Mouse (Mus musculus) spleen, adult 2 months (tissue): Measurements from ENCODE around the gene Slc18a2. TPM values are rescaled to one million over a fixed set of nuclear protein-coding genes. Genes with fewer than 3 reads are reported as not detected.

Experiments
- DNase-seq, 2 experiments: peaks; one replicate each; pipeline versions ENCODE4 v3.0.0 to v3.0.0-alpha.2; 2012 to 2021; ENCODE audit warnings: low spot score in 2 of 2, low read depth in 1 of 2
- H3K27ac ChIP-seq: fragments of 200-500 bp; 2 replicates; pipeline ENCODE4 v1.5.1; 2012; ENCODE audit warnings: low read length, inconsistent platforms; ENCODE audit not compliant: insufficient read depth
- H3K27me3 ChIP-seq: fragments of 200-500 bp; 2 replicates; pipeline ENCODE4 v1.6.1; 2012; ENCODE audit warnings: mild to moderate bottlenecking, moderate library complexity, low read length, inconsistent platforms; ENCODE audit not compliant: control insufficient read depth, insufficient read depth
- H3K36me3 ChIP-seq: fragments of 200-500 bp; 2 replicates; pipeline ENCODE4 v1.6.1; 2012; ENCODE audit warnings: mild to moderate bottlenecking, low read length, inconsistent platforms; ENCODE audit not compliant: control insufficient read depth, insufficient read depth
- H3K4me1 ChIP-seq: fragments of 200-500 bp; 2 replicates; pipeline ENCODE4 v1.6.1; 2011; ENCODE audit warnings: inconsistent platforms; ENCODE audit not compliant: control insufficient read depth, insufficient read depth, insufficient read length
- H3K4me3 ChIP-seq: fragments of 200-500 bp; 2 replicates; pipeline ENCODE4 v1.5.1; 2011; ENCODE audit warnings: mild to moderate bottlenecking, inconsistent platforms; ENCODE audit not compliant: insufficient read depth, insufficient read length; ENCODE audit errors: extremely low read depth
- CTCF ChIP-seq: fragments of 200-500 bp; IDR thresholded peaks from 2 replicates; pipeline ENCODE4 v1.5.1; 2011; ENCODE audit warnings: mild to moderate bottlenecking, inconsistent platforms; ENCODE audit not compliant: insufficient read depth, insufficient read length, insufficient replicate concordance; ENCODE audit errors: extremely low read depth
- POLR2A ChIP-seq: fragments of 200-500 bp; IDR thresholded peaks from 2 replicates; pipeline ENCODE4 v1.6.1; 2011; ENCODE audit warnings: low read depth, low read length, inconsistent platforms
- WGBS: fragments of 180-500 bp; shearing (Covaris S2); methylation state at CpG from one replicate; pipeline ENCODE4 v1.1.7; 2018; 5-methylcytosine and 5-hydroxymethylcytosine counted together
- polyA plus RNA-seq: library from polyadenylated mRNA; depleted of rRNA; stranded (reverse); fragments of >200 nt; gene quantifications from 2 replicates; pipeline ENCODE4 v1.2.3, GENCODE M21; 2012

The Slc18a2 gene
- polyA plus RNA-seq, 1 experiment: 0.65 TPM

DNA sequence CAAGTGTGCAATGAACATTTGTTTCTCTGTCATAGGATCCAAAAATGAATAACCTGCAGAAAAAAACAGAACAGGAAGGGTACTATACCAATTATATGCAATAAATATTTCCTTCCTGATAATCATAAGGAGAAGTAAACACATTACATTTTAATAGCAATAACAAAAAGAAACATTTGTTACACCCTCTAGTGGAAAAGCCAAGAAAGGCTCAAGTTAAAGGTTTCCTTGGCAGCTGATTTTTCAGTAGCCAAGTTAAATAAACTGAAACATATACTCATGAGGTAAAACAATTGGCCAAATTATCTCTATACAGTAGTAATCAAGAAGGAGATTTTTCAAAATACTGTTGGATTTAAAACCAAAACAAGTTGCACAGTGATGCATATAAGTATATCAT lies 54.6 kb downstream of the Slc18a2 start:
- H3K27ac ChIP-seq: no peak overlapping the region
- no peaks in the 10 kb centered on the region for H3K4me1 ChIP-seq
- no peaks in the 10 kb centered on the region for H3K27me3 ChIP-seq
- H3K4me3 ChIP-seq: no peak overlapping the region
- H3K36me3 ChIP-seq: peaks cover 6% of the 10 kb centered on the region; the same call in 1 of the 2 replicates
- TF ChIP-seq CTCF (no peak), POLR2A (no peak)
- DNase-seq: no peak

DNA sequence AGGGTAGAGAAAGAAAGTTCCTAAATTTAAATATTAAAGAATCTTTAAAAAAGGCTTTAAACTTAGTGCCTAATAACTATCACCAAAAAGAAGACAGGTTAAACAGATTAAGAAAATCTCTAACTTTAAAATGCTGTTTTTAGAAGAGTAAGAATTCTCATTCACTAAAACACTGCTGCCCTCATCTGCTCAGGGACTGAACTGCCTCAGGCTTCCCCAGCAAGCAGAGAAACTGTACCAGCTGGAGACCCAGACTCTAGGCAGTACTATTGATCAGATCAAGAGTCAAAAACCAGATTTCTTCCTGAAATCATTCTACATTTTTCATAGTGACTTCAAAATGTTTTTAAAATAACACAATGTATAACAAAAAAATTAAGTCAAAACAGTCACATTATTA lies 55.9 kb downstream of the Slc18a2 start:
- H3K27me3 ChIP-seq: no peaks in the 10 kb centered on the region
- H3K4me3 ChIP-seq: no peak overlapping the region
- DNase-seq: peak in 1 of 2 experiments; percentile 6
- H3K36me3 ChIP-seq: peaks cover 5% of the 10 kb centered on the region; the same call in 1 of the 2 replicates
- TF ChIP-seq POLR2A (no peak), CTCF (peak; percentile 11; the same call in 1 of the 2 replicates)
- H3K27ac ChIP-seq: no peak overlapping the region
- no peaks in the 10 kb centered on the region for H3K4me1 ChIP-seq

DNA sequence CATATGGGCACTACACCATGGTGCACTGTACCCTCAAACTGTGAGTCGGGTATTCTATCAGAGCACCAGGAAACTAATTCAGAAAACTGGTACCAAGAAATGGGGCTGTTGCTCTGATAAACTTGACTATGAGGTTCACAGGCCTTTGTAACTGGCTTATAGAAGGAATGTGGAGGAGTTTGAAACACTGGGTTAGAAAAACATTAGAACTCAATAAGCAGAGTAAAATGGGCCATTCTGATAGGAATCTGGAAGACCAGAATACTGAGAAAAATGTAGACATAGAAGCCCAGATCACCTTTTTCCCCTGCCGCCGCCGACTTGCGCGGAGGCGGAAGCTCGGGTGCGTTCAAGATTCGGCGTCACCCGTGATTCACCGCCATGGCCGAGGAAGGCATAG lies 61.3 kb downstream of the Slc18a2 start, which contains the start of gene Rps12-ps3:
Rps12-ps3 (plus strand) TSS at position 301 of the 400 bp plus-strand sequence.
- Histone ChIP-seq H3K36me3 (peaks cover 3% of the 10 kb centered on the region; the same call in 1 of the 2 replicates), H3K27ac (no peak within 1 kb of the TSS), H3K4me1 (no peaks in the 10 kb centered on the region), H3K27me3 (no peaks in the 10 kb centered on the region), H3K4me3 (no peak within 1 kb of the TSS)
- 97% methylated on average over 10 of the region's 14 CpGs for WGBS
- no peak for DNase-seq
- TF ChIP-seq CTCF: no peak
- no peak for TF ChIP-seq POLR2A

DNA sequence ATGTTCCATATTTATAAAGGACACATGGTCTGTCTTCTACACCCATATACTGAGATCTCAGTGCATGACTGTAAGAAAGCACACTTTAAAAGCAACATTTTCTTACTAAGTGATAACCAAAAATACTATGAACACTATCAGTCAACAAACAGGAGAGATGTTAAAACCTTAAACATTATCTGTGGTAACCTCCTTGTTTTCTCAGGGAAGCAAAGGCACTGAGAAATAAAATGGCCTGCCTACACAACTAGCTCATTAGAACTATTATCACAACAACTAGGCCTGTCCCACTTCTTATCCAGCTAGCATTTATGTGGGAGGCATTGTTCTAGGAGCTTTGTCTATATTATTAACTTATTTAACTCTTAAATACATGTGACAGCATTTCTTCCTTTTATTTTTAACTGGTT lies 70.1 kb downstream of the Slc18a2 start:
- no peak overlapping the region for H3K27ac ChIP-seq
- no peak for DNase-seq
- H3K27me3 ChIP-seq: no peaks in the 10 kb centered on the region
- peaks cover 4% of the 10 kb centered on the region for H3K36me3 ChIP-seq
- TF ChIP-seq CTCF: no peak
- TF ChIP-seq POLR2A: no peak
- H3K4me1 ChIP-seq: no peaks in the 10 kb centered on the region
- no peak overlapping the region for H3K4me3 ChIP-seq

DNA sequence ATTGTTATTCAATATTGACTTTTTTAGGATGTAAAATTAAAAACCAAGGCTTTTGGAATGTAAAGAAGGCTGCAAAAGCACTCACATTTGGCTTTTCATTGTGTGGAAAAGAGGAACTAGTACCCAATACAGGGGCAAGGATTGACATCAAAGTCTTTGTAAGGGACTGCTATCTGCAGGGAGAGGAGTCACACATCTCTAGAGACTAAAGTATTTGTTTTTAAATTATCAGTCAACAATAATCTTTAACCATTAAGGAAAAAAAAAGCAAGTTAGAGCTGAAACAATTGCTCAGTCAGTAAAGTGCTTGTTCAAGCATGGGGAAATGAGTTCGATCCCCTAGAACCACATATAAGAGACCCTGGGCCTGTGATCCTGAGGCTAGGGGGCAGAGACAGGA lies 76.0 kb downstream of the Slc18a2 start:
- TF ChIP-seq POLR2A (no peak), CTCF (no peak)
- Histone ChIP-seq H3K4me1 (peaks cover 2% of the 10 kb centered on the region; the same call in 1 of the 2 replicates), H3K36me3 (no peaks in the 10 kb centered on the region), H3K27me3 (no peaks in the 10 kb centered on the region), H3K27ac (no peak overlapping the region), H3K4me3 (no peak overlapping the region)
- WGBS: 86% methylated on average over 1 of the region's 1 CpGs
- no peak for DNase-seq

DNA sequence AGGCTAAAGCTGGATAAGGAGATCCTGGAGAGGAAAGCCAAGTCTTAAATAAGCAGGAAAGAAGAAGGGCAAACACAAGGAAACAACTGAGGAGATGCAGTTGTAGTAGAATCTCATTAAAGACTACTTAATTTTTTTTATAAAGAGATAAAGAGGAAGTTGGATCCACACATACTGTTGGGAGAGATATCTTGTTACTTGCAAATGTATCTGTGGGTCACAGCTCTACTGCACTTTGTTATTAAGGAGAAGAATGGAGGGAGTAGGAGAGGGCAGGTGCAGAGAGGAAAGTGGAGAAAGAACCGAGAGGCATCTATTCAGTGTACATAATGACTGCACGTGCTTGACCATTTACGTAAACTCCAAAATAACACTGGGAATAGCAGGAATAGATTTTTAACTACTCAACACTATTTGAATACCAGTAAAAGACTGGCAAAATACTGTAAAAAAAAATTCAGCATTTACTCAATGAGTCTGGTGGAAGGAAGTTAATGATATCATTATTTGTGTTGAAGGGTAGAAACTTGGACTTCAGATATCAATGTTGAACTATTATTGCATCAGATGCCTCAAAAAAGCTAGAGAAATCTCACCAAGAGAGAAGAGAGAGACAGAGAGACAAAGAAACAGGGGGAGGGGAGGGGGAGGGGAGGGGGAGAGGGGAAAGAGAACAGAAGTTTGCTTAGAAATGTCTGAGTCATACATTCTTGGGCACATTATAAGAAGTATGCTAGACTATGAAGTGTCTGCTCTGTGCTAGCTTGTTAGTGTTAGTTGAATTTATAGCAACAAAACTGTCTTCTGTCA lies 77.4 kb downstream of the Slc18a2 start:
- no peak overlapping the region for H3K4me3 ChIP-seq
- H3K27ac ChIP-seq: no peak overlapping the region
- peaks cover 2% of the 10 kb centered on the region; the same call in 1 of the 2 replicates for H3K4me1 ChIP-seq
- TF ChIP-seq CTCF (no peak), POLR2A (no peak)
- no peaks in the 10 kb centered on the region for H3K27me3 ChIP-seq
- no peak for DNase-seq
- WGBS: 86% methylated on average over 3 of the region's 3 CpGs
- H3K36me3 ChIP-seq: no peaks in the 10 kb centered on the region

DNA sequence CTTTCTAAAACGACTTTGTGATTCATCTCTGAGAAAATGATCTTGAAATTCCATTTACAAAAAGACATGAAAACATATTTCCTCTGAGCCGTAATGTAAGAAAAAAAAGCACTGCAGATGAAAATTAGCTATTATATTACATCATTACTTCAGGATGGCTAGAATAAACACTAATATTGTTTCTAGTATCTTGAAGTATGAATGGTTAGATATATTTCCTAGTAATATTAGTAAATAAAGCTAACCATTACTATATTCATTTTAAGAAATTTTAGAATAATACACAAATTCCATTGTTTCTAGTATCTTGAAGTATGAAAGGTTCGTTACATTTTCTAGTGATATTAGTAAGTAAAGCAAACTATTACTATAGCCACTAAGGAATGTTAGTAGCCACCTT lies 79.2 kb downstream of the Slc18a2 start:
- WGBS: 86% methylated on average over 3 of the region's 3 CpGs
- no peak for DNase-seq
- H3K27me3 ChIP-seq: no peaks in the 10 kb centered on the region
- TF ChIP-seq CTCF: no peak
- TF ChIP-seq POLR2A: no peak
- H3K27ac ChIP-seq: no peak overlapping the region
- H3K4me3 ChIP-seq: no peak overlapping the region
- peaks cover 4% of the 10 kb centered on the region; the same call in 1 of the 2 replicates for H3K4me1 ChIP-seq
- no peaks in the 10 kb centered on the region for H3K36me3 ChIP-seq
